Mouse (Mus musculus): ENCODE data around the gene Baiap3. TPM values are rescaled to one million over a fixed set of nuclear protein-coding genes. Genes with fewer than 3 reads are reported as not detected.
A peak's percentile ranks its signal among the peaks of the same experiment; 100 is the strongest.

The Baiap3 gene
- total RNA-seq, 2 experiments from 2014 or later: not detected

GRCm38 (mm10) chr17:25210680-25211466, 45.3 kb downstream of the Baiap3 start:
- peak; percentile 60 for DNase-seq

DNA sequence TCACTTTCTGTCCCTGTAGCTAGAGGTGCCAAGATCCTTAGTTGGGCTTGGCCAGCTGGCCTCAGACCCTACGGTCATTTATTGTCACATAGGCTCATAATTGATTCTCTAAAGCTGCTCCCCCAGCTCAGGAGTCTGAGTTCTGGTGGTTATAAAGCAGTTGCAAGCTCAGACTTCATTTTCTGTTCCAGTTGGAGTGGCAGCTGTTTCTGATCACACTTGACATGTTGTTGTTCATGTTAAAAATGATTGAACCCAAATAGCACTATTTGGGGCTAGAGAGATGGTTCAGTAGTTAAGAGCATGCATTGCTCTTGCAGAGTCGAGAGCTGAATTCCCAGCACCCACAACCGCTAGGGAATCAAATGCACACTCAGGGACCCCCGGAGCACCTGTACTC, 46.2 kb downstream of the Baiap3 start:
- no peak for DNase-seq

DNA sequence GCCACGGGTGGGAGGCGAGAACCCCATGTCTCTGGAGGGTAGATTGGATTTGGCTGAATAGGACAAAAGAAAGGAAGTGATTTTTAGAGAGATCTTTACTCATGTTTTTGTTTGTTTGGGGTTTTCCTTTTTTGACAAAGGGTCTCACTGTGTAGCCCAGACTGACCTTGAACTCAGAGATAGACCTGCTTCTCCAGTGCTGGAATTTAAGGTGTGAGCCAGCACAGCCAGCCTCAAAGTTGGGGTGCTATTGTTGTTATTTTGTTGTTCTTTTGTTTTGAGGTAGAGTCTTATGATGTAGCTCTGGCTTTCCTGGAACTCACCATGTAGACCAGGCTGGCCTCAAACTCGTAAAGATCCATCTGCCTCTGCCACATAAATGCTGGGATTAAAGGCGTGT, 53.8 kb downstream of the Baiap3 start:
- no peak for DNase-seq

Small RNA genes lying within 50 kb of the gene (microRNA-seq; reads per million reads assigned to microRNA genes)
- gene Mir3547 (ENCODE audit: borderline replicate concordance in 2 of 2): 0 to 0.74 reads per million in 2 experiments

Other genes with a start within 250 kb of the Baiap3 start
- gene Cramp1l, start 240.6 kb downstream of the Baiap3 start, total RNA-seq (2021): 1 to 10 TPM; 6.8 to 6.9 TPM
- 1 to 10 TPM; 2.7 to 4.6 TPM for gene Ift140, start 240.3 kb downstream of the Baiap3 start, total RNA-seq (2021)
- gene Tmem204, start 172.8 kb downstream of the Baiap3 start, total RNA-seq (2021): 10 to 100 TPM in 1 of 2 experiments, 1 to 10 TPM in 1; 9.4 to 11.0 TPM
- gene Telo2, start 140.4 kb downstream of the Baiap3 start, total RNA-seq (2021): 1 to 10 TPM; 5.8 to 5.9 TPM
- gene Ptx4, start 135.6 kb downstream of the Baiap3 start, total RNA-seq (2021): 1 to 10 TPM; 4.4 to 6.6 TPM
- 10 to 100 TPM; 11.7 to 13.1 TPM for gene Clcn7, start 123.0 kb downstream of the Baiap3 start, total RNA-seq (2021)
- not detected for gene Ccdc154, start 93.9 kb downstream of the Baiap3 start, total RNA-seq (2021)
- not detected for gene Gm38655, start 80.9 kb downstream of the Baiap3 start, total RNA-seq (2021)
- gene BC003965, start 71.8 kb downstream of the Baiap3 start, total RNA-seq (2021): 10 to 100 TPM; 12.5 to 14.3 TPM
- gene Unkl, start 68.0 kb downstream of the Baiap3 start, total RNA-seq (2021): 1 to 10 TPM; 4.4 to 4.5 TPM
- 10 to 100 TPM; 12.9 to 15.9 TPM for gene Gnptg, start 16.2 kb downstream of the Baiap3 start, total RNA-seq (2021)
- gene Tsr3, start 16.2 kb downstream of the Baiap3 start, total RNA-seq (2021): 10 to 100 TPM; 17.2 to 18.1 TPM
- 10 to 100 TPM; 59.1 to 62.2 TPM for gene Ube2i, start 18.3 kb upstream of the Baiap3 start, total RNA-seq (2021)
- 1 to 10 TPM in 1 of 2 experiments, under 1 TPM in 1; 0.59 to 1.2 TPM for gene Prss34, start 42.0 kb upstream of the Baiap3 start, total RNA-seq (2021)
- gene Prss28, start 52.3 kb upstream of the Baiap3 start, total RNA-seq (2021): not detected
- not detected for gene Prss29, start 62.3 kb upstream of the Baiap3 start, total RNA-seq (2021)
- 1 to 10 TPM; 1.3 to 3.1 TPM for gene Tpsab1, start 89.2 kb upstream of the Baiap3 start, total RNA-seq (2021)
- 1 to 10 TPM; 3.4 to 7.6 TPM for gene Tpsb2, start 109.9 kb upstream of the Baiap3 start, total RNA-seq (2021)
- gene Tpsg1, start 112.9 kb upstream of the Baiap3 start, total RNA-seq (2021): not detected
- gene Cacna1h, start 177.4 kb upstream of the Baiap3 start, total RNA-seq (2021): 1 to 10 TPM; 1.5 to 1.6 TPM
- not detected for gene Tekt4, start 198.3 kb upstream of the Baiap3 start, total RNA-seq (2021)
- gene Sstr5, start 240.9 kb upstream of the Baiap3 start, total RNA-seq (2021): not detected

Measured in gastrocnemius, postnatal 25 days (tissue).